Mouse (Mus musculus) heart, postnatal 0 days (tissue): ENCODE measurements around the gene Plekhb2.

ENCODE experiments used
- CTCF ChIP-seq: IDR thresholded peaks from 2 replicates; pipeline ENCODE4 v1.5.1; 2016; ENCODE audit warnings: antibody characterized with exemption, control low read depth, low read depth
- EP300 ChIP-seq: IDR thresholded peaks from 2 replicates; pipeline ENCODE4 v1.6.1; 2016; ENCODE audit warnings: antibody characterized with exemption, low read depth

DNA sequence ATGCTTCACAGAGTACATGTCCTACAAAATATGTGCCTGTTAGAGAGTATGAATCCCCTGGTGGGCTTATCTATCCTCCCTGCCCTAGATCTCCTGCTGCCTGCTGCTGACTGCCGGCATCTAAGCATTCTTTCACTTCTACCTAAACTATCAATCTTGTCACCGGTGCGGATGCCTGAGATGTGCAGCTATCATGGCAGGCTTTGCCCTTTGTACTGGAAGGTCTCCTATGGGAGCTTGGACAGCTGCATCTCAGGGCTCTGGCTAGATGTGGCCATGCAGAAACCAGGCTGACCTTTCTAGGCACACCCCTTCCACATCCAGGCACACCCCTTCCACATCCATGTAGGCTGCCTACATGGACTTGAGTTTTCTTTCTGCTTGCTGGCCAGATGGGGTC lies 42.7 kb downstream of the Plekhb2 start:
- TF ChIP-seq CTCF (no peak), EP300 (no peak)
